Mouse (Mus musculus) gastrocnemius, postnatal 36 days (tissue): ENCODE measurements at regions not wholly inside any gene's neighbourhood (a gene's known extent, or its start where the extent isn't known, plus 50 kb on each side); places are given as distances from the start of the nearest gene placed in this dataset.

Source experiments
- DNase-seq, 2 experiments: peaks; one replicate each; pipeline ENCODE4 v3.0.0; 2022
- intact Hi-C: fragments of 180-260 bp; cut with DNase I; formaldehyde crosslinking; loops from one replicate; pipeline ENCODE4 v1.15.1; 2025

- DNase-seq, result no peak
Observed at GRCm38 (mm10) chr8:63587871-63588270, 364.2 kb downstream of the Sgo2b start.

GRCm38 (mm10) chr8:63574500-63574899, 377.5 kb downstream of the Sgo2b start:
- intact Hi-C loops, result no loop called here
- no peak for DNase-seq

More at GRCm38 (mm10) chr8:63587871-63588270, 364.2 kb downstream of the Sgo2b start:
- intact Hi-C loops, result loop anchor here (10.0 kb wide), 1 partner anchor 247 kb away; no protein-coding TSS in a partner anchor

- intact Hi-C loops, result no loop called here
- DNase-seq, result no peak
Observed at GRCm38 (mm10) chr8:63539296-63539695, 412.8 kb downstream of the Sgo2b start.

- DNase-seq, result no peak
- intact Hi-C loops, result no loop called here
Observed at GRCm38 (mm10) chr8:63529763-63530558, 422.1 kb downstream of the Sgo2b start.
